Mouse (Mus musculus) layer of hippocampus, adult 11-12 months (tissue): ENCODE results near the gene Traf3ip2.

Experiments used
- DNase-seq: peaks from one replicate; pipeline ENCODE4 v3.0.0; 2022; ENCODE audit warnings: low spot score

The Traf3ip2 gene

DNA sequence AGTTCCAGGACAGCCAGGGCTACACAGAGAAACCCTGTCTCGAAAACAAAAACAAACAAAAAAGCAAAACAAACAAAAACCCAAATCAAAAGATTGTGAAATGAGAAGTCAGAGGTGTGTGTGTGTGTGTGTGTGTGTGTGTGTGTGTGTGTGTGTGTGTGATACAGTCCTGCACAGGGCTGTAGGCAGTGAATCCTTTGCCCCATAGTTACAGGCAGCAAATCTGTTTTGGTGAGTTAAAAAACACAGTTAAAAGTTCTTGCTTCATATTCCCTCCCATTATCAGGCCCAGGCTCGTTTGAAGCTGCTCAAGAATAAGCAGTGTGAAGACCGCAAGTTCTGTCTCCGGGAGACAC, at the start of gene Traf3ip2:
Gene Traf3ip2, plus strand, starts transcription at position 302 of the 356 bp plus-strand sequence.
- no peak for DNase-seq

DNA sequence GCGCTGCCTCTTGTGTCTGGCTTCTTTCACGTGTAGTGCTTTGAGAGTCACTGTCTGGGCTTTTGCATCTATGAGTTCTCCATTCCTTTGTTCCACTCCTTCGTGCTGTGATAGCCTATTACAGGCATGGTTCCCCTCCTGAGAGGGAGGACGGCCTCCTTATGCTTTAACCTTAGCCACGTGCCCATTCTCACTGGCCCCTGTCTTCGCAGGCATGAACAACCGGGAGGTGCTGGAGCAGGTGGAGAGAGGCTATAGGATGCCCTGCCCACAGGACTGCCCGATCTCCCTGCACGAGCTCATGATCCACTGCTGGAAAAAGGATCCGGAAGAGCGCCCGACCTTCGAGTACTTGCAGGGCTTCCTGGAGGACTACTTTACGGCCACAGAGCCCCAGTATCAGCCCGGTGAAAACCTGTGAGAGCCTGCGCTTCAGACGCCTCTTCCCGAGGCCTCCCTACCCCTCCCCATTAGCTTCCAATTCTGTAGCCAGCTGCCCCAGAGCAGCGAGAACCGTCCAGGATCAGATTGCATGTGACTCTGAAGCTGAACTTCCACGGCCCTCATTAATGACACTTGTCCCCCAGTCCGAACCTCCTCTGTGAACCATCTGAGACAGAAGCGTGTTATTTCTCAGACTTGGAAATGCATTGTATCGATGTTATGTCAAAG, 49.0 kb upstream of the Traf3ip2 start:
- DNase-seq: no peak

DNA sequence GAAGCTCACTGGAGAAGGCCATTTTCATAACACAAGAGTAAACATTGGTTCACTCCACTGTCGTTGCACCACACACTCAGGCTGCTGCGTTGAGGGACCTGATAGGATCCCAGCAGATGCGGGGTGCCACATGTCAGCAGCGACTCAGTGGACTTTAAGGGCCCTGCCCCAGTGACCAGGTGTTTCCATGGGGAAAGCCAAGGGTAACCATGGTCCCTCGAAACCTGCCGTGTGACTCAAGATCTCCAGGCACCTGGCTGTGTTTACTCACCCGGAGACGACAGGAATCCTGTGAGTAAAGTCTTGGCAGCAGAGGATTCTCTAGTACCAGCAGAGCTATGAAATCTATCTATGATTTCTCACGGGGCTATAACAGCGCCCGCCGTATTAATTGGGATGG, 45.8 kb upstream of the Traf3ip2 start:
- no peak for DNase-seq

DNA sequence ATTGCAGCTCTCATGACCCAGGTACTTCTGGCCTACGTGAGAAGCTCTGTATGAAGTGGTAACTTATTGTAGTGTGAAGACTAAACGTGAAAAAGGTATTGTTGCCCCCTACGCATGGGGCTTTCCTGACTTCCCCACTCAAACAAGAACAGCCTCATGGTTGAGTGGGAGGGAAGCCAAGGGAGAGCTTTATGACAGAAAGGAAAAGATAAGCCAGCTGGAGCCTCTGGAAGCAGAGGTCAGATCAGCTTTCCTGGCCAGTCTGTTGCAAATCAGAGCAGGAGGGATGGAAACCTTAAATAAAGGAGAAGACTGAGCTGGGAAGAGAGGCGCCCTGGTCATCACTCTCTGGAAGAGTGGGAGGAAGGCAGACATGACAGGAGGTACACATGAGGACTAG, 43.7 kb upstream of the Traf3ip2 start:
- no peak for DNase-seq

DNA sequence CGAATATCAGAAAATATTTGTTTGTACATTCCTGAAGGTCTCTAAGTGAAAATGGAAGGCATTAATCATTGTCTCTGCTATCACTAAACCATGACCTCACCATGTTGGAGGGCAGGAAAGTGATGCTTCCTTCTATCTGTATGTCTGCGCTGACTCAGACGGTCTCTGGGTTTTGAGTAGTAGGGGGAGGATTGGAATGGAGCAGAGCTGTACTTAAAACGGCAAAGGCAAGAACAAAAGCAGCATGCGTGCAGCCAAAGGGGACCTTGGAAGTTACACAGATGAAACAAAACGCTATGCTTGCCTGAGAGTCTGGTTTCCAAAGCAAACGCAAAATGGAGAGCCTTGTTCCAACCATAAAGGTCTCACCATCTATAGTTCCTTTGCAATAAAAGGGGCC, 41.7 kb upstream of the Traf3ip2 start:
- no peak for DNase-seq

DNA sequence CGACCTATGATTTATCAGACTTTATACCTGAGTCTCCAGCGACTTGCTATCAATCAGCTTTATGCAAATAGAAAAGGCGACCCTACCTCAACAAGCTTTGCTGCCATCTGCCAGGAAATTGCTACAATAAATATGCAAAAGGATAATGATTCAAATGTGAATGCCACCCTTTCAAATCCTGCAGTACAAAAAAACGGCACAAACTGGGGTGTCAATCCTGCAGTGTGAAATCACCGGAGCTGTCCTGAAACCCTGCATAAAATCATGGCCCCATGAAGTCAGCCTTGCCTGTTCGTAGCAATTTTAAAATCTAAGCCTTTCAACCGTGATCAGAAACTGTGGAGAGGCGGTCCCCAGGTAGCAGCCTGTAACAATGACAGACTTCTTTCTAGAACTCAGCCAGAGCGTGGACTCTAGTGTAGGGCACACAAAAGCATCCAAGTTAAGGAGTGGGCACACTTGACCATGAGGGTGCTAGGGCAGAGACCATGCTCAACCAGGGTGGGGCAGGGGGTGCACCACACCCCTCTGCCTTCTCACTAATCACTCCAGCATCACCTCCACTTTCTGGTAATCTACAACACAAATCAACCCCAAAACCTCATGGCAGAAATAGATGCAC, 40.6 kb upstream of the Traf3ip2 start:
- DNase-seq: no peak

DNA sequence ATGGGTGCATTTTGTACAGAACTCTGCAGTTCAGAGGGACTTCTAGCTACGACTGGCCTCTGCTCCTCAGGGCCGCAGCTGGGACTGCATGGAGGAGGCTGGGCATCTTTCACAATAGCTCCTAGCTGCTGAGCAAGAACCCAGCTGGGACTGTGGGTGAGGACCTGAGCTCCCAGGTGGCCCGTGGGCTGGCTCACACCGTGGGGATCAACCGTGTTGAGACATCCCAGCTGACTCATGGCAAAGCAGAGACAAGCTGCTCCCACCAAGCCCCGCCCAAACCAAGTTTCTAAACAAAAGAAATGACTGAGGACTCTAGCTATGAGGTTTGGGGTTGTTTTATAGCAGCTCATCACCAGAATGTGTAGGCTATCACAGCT, 40.1 kb upstream of the Traf3ip2 start:
- DNase-seq: peak; percentile 78

DNA sequence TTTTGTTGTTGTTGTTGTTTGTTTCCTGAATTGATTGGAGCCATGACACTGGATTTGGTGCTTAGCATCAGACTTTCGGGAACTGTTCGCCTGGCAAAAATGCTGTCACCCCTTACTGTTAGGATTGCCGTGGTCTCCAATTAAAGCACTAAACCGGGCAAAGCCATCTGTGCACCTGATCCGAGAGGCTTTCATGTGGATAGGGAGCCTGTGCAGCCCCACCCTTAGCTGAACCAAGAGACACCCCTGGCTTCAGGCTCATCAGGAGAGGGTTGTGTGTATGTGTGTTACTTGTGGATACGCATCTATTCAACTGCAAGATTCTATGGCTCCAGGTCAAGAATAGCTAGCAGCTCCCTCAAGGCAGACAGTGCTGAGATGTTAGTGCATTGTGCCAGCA, 36.3 kb upstream of the Traf3ip2 start:
- DNase-seq: no peak

DNA sequence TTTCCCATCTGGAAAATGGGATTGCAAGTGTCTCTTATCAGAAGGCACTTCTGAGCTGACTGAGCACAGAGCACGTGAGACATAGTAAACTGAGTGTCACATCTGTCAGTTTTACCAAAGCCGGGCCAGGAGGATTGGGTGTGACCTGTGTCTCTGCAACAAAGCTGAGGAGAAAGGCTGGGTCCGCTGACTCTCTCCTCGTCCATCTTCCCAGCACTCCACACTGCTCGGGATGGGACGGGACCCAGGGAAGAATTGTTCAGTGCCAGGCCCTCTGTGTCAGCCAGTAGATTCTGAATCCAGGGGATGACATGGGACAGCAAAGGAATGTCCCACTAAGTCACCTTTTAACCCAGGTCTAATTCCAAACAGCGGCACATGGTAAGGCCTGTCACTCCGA, 32.3 kb upstream of the Traf3ip2 start:
- no peak for DNase-seq

DNA sequence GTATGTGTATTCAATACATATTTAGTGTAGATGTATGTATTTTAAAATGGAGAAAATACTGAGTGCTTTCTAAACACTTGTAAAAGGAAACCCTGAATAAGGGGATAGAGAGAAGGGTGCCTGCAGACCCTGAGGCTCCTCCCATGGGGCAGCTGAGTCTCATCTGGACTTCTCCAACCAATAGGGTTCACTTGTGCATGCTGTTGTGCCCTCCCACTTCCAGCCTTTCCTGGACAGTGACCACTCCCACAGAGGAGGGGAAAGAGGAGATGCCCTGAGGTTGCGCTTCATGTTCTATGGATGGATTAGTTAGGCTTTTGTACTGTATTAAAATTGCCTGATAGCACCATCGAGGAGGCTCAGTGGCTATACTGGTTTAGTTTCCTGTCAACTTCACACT, 30.3 kb upstream of the Traf3ip2 start:
- no peak for DNase-seq

DNA sequence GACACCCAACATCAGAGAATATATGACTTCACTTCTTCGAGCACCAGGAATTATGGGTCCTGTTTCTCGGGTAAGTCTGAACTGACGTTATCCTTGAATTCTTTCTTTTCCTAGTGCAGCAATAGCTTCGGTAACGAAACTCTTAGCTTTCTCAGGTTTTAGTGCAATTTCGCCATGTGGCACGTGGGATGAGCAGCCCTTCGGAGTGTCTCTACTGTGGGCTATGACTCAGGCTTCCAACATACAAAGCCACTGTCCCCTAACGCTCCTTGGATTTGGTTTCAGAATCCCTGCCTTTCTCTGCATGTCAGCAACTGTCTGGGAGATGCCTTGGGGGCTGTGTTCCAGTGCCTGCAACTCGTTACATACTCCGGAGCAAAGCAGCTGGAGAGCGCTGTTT, 29.0 kb upstream of the Traf3ip2 start:
- DNase-seq: no peak

DNA sequence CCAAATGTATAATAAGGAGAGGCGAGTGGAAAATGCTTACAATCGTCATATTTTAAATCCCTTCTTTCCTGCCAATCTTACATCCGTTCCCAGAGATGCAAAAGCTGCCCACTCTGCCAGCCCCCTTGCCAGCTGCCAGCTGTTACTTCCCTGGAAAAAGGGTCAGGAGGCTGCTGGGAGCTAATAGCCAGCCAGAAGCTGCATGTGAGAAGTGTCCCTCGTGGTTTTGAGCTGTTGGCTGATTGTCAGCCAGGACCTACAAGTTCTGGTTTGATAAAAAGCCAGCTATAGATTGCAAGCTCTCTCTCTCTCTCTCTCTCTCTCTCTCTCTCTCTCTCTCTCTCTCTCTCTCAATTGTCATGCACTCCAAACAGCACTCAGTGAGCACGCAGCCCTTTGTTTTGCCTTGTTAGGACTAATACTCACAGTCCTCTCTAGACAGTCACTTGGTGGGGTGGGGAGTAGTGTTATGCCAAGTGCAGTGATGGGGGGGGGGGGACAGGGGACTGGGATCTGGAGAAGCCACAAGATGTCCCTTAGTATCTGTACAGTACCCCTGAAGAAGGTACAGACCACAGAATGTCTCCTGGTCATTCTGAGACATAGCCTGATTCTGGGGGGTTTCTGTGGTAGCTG, 25.3 kb upstream of the Traf3ip2 start:
- DNase-seq: no peak

DNA sequence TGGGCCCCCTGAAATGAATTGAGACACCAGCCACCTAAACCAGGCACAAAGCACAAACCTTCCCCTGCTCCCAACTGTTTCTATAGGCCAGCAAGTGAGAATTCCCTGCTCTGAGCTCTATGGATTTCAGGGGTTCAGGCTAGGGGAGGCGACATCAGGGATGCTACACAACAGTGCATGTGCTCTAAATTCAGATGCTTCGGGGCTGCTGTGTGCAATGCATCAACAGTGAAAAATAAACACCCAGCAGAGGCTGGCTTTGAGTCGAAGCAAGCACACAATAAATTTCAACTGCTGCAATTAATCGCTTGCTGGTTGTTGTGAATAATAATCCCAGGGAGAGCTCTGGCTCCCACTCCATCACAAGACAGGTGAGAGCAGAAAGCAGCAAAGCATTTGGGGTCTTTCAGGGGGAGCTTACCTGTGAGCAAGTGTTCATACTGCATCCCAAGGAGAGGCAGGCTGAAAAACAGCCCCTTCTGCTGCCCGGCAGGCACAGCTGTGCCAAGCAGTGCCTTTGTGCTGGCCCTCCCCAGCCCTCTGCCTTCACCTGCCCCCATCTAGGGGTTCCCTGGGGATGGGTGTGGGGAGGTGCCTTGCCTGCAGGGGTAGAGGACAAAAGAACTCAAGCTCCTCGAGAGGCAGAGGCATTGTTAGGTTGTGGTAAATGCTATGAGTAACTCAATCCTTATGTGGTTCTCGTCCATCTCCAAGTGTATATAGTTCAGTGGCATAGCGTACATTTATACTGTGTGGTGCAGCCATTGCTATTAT, 24.6 kb upstream of the Traf3ip2 start:
- no peak for DNase-seq

DNA sequence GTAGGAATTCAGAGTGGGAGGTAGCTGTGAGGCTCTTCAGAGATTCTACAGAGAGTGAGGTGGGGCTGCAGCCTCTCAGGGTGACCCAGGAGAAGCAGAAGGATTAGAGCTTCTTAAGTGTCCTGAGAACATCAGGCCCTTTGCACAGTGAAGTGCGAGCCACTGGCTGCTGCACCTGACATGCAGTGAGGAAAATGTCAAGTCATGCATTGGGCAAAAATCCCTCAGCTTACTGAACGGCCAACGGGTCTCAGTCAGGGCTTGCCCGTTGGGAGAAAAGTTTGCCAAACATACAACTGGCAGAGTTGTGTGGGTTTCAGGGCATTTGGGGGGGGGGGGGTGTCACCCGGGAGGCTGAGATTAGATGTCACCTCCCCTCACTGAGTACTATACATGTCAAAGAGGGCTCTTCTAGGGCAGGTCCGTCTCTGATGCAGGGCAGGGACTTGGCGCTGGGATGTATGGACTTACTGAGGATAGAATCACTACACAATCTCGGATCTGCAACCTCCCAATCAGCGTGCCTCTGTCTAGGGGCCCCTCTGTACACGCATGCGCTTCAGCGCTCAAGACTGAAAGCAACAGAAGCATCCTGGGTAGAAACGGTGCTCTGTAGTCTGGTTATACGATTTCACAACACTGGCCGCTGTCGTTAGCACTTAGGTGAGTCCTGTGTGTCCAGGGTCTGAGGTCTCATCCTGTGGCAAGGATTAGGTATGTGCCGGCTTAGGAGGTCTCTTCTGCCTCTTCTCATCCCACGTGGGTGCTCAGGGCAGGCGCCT, 22.8 kb upstream of the Traf3ip2 start:
- DNase-seq: no peak

DNA sequence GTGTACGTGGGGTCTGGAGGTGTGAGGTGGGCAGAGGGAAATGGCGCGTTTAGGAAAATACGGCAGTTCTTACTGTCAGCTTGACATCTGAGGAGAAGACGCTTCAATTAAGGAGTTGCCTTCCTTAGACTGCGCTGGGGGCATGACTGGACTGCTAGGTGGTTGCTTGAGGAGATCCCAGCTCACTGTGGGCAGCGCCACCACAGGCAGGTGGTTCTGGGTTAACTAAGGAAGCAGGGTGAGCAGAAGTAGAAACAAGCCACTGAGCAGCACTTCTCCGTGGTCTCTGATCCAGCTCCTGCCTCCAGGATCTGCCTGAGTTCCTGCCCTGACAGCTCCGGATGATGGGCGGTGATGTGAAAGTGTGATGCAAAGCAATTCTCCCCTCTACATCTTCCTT, 22.1 kb upstream of the Traf3ip2 start:
- DNase-seq: no peak

DNA sequence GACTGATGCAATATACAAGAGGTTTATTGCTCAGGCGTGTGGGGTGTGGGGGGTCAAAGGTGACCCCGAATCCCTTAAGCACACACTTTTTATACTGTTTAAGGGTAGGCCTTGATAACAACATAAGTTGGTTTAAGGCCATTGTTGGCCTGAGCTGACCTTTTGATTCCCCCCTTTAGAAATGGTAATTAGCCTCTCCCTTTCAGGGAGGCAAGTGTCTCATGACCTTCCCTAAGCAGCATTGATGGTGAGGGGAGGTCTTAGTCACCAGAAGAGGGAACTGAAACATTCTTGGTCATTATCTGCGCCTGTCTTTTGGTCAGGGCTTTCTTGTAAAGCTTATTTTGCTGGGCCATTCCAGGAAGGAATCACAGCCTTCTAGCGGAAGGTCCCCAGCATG, 20.2 kb upstream of the Traf3ip2 start:
- no peak for DNase-seq

DNA sequence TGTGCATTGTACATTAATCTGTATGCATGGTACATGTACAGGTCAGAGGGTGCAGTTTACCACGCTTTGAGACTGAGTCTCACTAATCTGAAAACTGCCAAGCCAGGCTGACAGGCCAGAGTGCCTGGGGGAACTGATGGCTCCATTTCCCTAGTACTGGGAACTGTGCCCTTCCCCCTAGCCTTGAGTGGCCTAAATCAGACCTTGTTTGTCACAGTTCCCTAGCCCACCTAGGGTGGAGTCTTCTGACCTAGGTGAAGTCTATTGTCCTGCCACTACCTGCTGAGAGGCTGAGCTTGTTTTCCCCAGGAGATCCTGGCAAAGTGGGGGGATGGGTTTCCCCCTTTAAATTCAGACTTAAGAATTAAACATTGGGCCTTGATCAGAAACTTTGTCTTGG, 18.0 kb upstream of the Traf3ip2 start:
- no peak for DNase-seq

DNA sequence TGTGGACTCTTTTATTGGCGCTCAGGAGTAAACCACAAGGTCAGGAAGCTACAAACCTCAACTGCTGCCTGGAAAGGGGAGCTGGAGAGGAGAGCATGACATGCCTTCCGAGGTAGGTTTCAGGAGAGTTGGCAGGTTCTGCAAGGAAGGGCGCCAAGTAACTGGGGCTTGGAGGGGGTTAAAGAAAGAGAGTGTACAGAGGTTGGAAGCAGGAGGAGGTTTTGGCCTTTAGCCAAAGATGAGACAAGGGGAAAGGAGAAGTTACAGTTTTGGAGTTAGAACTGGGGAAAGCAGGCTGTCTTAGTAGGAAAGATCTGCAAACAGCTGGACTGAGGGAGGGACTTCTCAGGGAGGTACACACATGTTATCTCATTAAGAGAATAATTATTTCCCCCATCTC, 16.9 kb upstream of the Traf3ip2 start:
- DNase-seq: no peak

DNA sequence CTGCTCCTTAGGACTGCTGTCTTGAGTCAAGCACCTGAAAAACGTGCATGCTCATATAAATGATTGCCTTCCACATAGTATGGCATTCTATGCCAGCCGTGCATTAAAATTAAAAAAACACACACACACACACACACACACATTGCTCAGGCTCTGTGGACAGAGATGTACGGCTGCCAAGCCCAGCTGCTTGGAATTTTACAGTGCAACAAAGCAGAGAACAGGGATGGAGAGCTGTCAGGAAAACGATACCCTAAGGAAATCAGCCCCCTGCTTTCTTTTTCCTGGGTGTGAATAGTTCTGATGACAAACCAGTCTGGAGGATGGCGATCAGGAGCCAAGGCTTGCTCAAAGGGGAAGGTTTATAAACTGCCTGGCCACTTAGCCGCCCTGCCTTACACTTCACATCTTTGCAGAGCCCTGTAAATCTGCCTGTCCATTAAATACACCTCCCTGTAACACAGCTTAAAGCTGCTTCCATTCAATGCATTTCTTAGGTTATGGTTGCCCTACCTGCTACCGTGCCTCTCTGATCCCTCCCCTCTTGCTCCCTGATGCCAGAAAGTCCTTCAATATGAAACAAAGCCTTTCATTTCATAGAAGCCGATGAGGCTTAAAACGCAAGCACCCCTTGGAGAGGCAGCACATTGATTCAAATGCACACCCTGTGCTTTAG, 15.5 kb upstream of the Traf3ip2 start:
- no peak for DNase-seq

DNA sequence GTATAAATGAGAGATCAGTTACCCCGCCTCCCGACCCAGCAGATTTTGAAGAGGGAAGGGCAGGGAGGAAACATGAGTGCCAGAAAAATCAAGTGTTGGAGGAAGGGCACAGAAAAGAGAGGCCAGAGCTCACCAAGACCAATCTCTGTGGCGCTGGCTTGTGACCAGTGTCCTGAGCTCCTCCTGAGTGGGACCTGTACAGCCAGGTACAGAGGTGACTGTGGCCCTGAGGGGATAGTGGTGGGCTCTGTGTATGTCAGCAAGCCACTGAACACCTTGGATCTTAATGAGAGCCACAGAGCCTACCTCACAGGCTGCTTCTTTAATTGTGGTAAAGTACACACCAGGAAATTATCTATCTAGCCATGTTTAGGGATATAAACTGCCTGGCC, 14.9 kb upstream of the Traf3ip2 start:
- no peak for DNase-seq

DNA sequence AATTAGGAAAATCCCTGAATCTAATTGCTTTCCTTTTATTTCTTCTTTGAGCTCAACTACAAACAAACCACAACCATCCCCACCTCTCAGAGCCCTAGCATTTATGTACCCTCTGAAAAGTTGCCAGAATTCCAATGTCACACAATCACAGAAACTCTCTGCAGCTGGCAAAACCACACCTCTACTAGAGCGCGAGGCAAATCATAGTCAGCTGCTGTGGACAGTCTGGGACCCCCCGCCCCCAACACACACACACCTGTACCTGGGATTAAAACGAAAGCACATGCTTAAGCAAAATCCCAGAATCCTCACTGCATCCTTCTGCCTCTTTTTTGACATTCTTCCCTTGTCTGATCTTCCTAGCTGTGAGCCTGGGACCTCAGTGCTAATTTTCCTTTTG, 13.1 kb upstream of the Traf3ip2 start:
- DNase-seq: no peak

DNA sequence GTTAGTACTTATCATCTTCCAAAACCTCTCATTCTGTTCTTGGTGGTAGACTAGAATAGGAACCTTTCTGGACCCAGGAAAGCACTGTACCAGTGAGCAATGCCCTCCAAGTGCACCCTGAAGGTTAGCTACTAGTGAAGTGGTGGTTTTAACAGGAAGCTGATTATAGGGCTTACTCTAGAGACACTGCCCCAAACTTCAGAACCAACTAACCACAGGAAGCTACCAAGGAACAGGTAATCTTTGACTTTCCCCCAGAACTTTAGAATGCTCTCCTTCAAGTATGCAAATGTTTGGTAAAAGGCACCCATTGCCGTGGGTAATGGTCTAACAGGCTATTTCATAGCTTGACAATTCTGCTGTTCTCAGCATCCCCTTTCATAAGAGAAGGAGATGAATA, 12.6 kb upstream of the Traf3ip2 start:
- no peak for DNase-seq
